Mouse (Mus musculus): Measurements from ENCODE around the gene Msmp. TPM values are rescaled to one million over a fixed set of nuclear protein-coding genes. Genes with fewer than 3 reads are reported as not detected.

The Msmp gene
- polyA plus RNA-seq, 1 experiment = not detected

GRCm38 (mm10) chr4:43579256-43579655 lies 5.0 kb downstream of the Msmp start:
- H3K4me1 ChIP-seq (ENCODE audit: control insufficient read depth, insufficient read depth, low read length) = peaks cover 16% of the 10 kb centered on the region
- TF ChIP-seq CTCF (IDR thresholded peaks at IDR 0.05; ENCODE audit: low read depth, low read length) = no peak
- no peak for TF ChIP-seq POLR2A (IDR thresholded peaks at IDR 0.05; ENCODE audit: borderline replicate concordance, low read depth, low read length)
- H3K27ac ChIP-seq (ENCODE audit: insufficient read depth, low read depth, low read length) = no peak overlapping the region
- H3K4me3 ChIP-seq (ENCODE audit: insufficient read depth, low read length) = peak overlapping the region; percentile 98

GRCm38 (mm10) chr4:43578376-43579204 lies 5.7 kb downstream of the Msmp start, which contains the start of the genes Rgp1 and Gba2:
TSS of gene Rgp1 (plus strand) at chr4:43578715.
TSS of gene Gba2 (minus strand) at chr4:43578873.
- Histone ChIP-seq H3K4me1 (ENCODE audit: control insufficient read depth, insufficient read depth, low read length) (peaks cover 16% of the 10 kb centered on the region), H3K4me3 (ENCODE audit: insufficient read depth, low read length) (peak within 1 kb of the TSS; percentile 98), H3K27ac (ENCODE audit: insufficient read depth, low read depth, low read length) (peak within 1 kb of the TSS; percentile 53)
- TF ChIP-seq CTCF (IDR thresholded peaks at IDR 0.05; ENCODE audit: low read depth, low read length) = no peak
- peak; percentile 85; the same call in 1 of the 2 replicates for TF ChIP-seq POLR2A (IDR thresholded peaks at IDR 0.05; ENCODE audit: borderline replicate concordance, low read depth, low read length)

GRCm38 (mm10) chr4:43577237-43577881 lies 6.9 kb downstream of the Msmp start:
- peaks cover 16% of the 10 kb centered on the region for H3K4me1 ChIP-seq (ENCODE audit: control insufficient read depth, insufficient read depth, low read length)
- H3K4me3 ChIP-seq (ENCODE audit: insufficient read depth, low read length) = peak overlapping the region; percentile 98
- H3K27ac ChIP-seq (ENCODE audit: insufficient read depth, low read depth, low read length) = no peak overlapping the region
- TF ChIP-seq CTCF (IDR thresholded peaks at IDR 0.05; ENCODE audit: low read depth, low read length) (no peak), POLR2A (IDR thresholded peaks at IDR 0.05; ENCODE audit: borderline replicate concordance, low read depth, low read length) (no peak)

GRCm38 (mm10) chr4:43575356-43575755 lies 8.9 kb downstream of the Msmp start:
- Histone ChIP-seq H3K4me1 (ENCODE audit: control insufficient read depth, insufficient read depth, low read length) (peaks cover 29% of the 10 kb centered on the region), H3K4me3 (ENCODE audit: insufficient read depth, low read length) (no peak overlapping the region), H3K27ac (ENCODE audit: insufficient read depth, low read depth, low read length) (no peak overlapping the region)
- TF ChIP-seq POLR2A (IDR thresholded peaks at IDR 0.05; ENCODE audit: borderline replicate concordance, low read depth, low read length) = no peak
- TF ChIP-seq CTCF (IDR thresholded peaks at IDR 0.05; ENCODE audit: low read depth, low read length) = no peak

GRCm38 (mm10) chr4:43573561-43573960 lies 10.7 kb downstream of the Msmp start:
- TF ChIP-seq CTCF (IDR thresholded peaks at IDR 0.05; ENCODE audit: low read depth, low read length) = no peak
- no peak for TF ChIP-seq POLR2A (IDR thresholded peaks at IDR 0.05; ENCODE audit: borderline replicate concordance, low read depth, low read length)
- Histone ChIP-seq H3K4me1 (ENCODE audit: control insufficient read depth, insufficient read depth, low read length) (peaks cover 23% of the 10 kb centered on the region), H3K27ac (ENCODE audit: insufficient read depth, low read depth, low read length) (no peak overlapping the region), H3K4me3 (ENCODE audit: insufficient read depth, low read length) (no peak overlapping the region)

- peaks cover 17% of the 10 kb centered on the region for H3K4me1 ChIP-seq (ENCODE audit: control insufficient read depth, insufficient read depth, low read length)
- TF ChIP-seq POLR2A (IDR thresholded peaks at IDR 0.05; ENCODE audit: borderline replicate concordance, low read depth, low read length) = no peak
- TF ChIP-seq CTCF (IDR thresholded peaks at IDR 0.05; ENCODE audit: low read depth, low read length) = no peak
- H3K27ac ChIP-seq (ENCODE audit: insufficient read depth, low read depth, low read length) = peak overlapping the region; percentile 38
- no peak overlapping the region for H3K4me3 ChIP-seq (ENCODE audit: insufficient read depth, low read length)
Observed at GRCm38 (mm10) chr4:43571395-43572045, 12.8 kb downstream of the Msmp start.

GRCm38 (mm10) chr4:43567140-43567539 lies 17.2 kb downstream of the Msmp start:
- H3K4me1 ChIP-seq (ENCODE audit: control insufficient read depth, insufficient read depth, low read length) = peaks cover 21% of the 10 kb centered on the region
- H3K27ac ChIP-seq (ENCODE audit: insufficient read depth, low read depth, low read length) = no peak overlapping the region
- H3K4me3 ChIP-seq (ENCODE audit: insufficient read depth, low read length) = no peak overlapping the region
- TF ChIP-seq POLR2A (IDR thresholded peaks at IDR 0.05; ENCODE audit: borderline replicate concordance, low read depth, low read length) = no peak

GRCm38 (mm10) chr4:43564231-43564630 lies 20.1 kb downstream of the Msmp start:
- TF ChIP-seq CTCF (IDR thresholded peaks at IDR 0.05; ENCODE audit: low read depth, low read length) (no peak), POLR2A (IDR thresholded peaks at IDR 0.05; ENCODE audit: borderline replicate concordance, low read depth, low read length) (no peak)
- H3K27ac ChIP-seq (ENCODE audit: insufficient read depth, low read depth, low read length) = no peak overlapping the region
- peaks cover 6% of the 10 kb centered on the region for H3K4me1 ChIP-seq (ENCODE audit: control insufficient read depth, insufficient read depth, low read length)

GRCm38 (mm10) chr4:43563601-43563875 lies 20.8 kb downstream of the Msmp start:
- Histone ChIP-seq H3K4me3 (ENCODE audit: insufficient read depth, low read length) (peak overlapping the region; percentile 86), H3K4me1 (ENCODE audit: control insufficient read depth, insufficient read depth, low read length) (peaks cover 6% of the 10 kb centered on the region), H3K27ac (ENCODE audit: insufficient read depth, low read depth, low read length) (no peak overlapping the region)
- no peak for TF ChIP-seq POLR2A (IDR thresholded peaks at IDR 0.05; ENCODE audit: borderline replicate concordance, low read depth, low read length)
- TF ChIP-seq CTCF (IDR thresholded peaks at IDR 0.05; ENCODE audit: low read depth, low read length) = no peak

More at GRCm38 (mm10) chr4:43564231-43564630, 20.1 kb downstream of the Msmp start:
- no peak overlapping the region for H3K4me3 ChIP-seq (ENCODE audit: insufficient read depth, low read length)
